Mouse (Mus musculus) ES-E14 (cell line): ENCODE measurements at regions not wholly inside any gene's neighbourhood (a gene's known extent, or its start where the extent isn't known, plus 50 kb on each side); places are given as distances from the start of the nearest gene placed in this dataset.

Source experiments
- HCFC1 ChIP-seq: IDR thresholded peaks from 2 replicates; pipeline ENCODE4 v1.6.1; 2012; ENCODE audit warnings: low read length, inconsistent platforms, borderline replicate concordance; ENCODE audit not compliant: insufficient read depth
- MAFK ChIP-seq: IDR thresholded peaks from 2 replicates; pipeline ENCODE4 v1.6.1; 2014; ENCODE audit warnings: mild to moderate bottlenecking, low read depth, low read length, inconsistent platforms; ENCODE audit not compliant: insufficient read depth
- ZC3H11A ChIP-seq: IDR thresholded peaks from 2 replicates; pipeline ENCODE4 v1.6.1; 2012; ENCODE audit warnings: low read depth, mild to moderate bottlenecking, inconsistent platforms, low read length, borderline replicate concordance

GRCm38 (mm10) chr8:9051699-9052098, 361.4 kb upstream of the Arglu1 start:
- TF ChIP-seq HCFC1 = no peak
- no peak for TF ChIP-seq MAFK
- TF ChIP-seq ZC3H11A = no peak
